Mouse (Mus musculus) cortical plate, adult 2 months (tissue): ENCODE data around the gene Dapk1.

Source experiments
- CTCF ChIP-seq: fragments of 200-500 bp; IDR thresholded peaks from 2 replicates; pipeline ENCODE4 v1.5.1; 2011; ENCODE audit warnings: mild to moderate bottlenecking, control low read depth, low read length; ENCODE audit not compliant: insufficient read depth; ENCODE audit errors: extremely low read depth
- POLR2A ChIP-seq: fragments of 200-500 bp; IDR thresholded peaks from 2 replicates; pipeline ENCODE4 v1.6.1; 2011; ENCODE audit warnings: mild to moderate bottlenecking, low read length, control low read depth; ENCODE audit not compliant: insufficient read depth; ENCODE audit errors: extremely low read depth

GRCm38 (mm10) chr13:60615057-60615650 lies 13.4 kb downstream of the Dapk1 start:
- TF ChIP-seq CTCF (no peak), POLR2A (no peak)
